Mouse (Mus musculus) thymus, postnatal 36 days (tissue): ENCODE measurements around the gene Nipal1.
A peak's percentile ranks its signal among the peaks of the same experiment; 100 is the strongest.

Experiments used
- DNase-seq, 2 experiments: peaks; one replicate each; pipeline ENCODE4 v3.0.0; 2022; ENCODE audit warnings: mixed read lengths in 2 of 2

Gene Nipal1

DNA sequence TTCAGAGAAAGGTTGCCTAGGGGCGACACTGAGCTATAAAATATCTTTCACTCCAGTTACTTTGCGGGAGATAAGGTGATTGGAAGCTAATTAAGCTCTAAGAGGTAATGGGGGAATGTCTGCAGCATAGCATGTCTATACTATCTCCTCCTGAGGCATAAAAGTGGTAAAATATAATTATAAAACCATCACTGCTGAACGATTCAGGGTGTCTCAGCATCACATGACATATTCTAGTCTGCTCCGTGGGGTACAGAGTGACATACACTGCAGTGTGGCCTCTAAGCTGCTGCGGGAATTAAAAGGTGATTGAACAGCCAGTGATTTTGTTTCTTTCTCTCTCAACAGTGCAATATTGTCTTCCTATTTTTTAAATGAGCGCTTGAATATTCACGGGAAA lies 18.8 kb downstream of the Nipal1 start:
- no peak for DNase-seq

DNA sequence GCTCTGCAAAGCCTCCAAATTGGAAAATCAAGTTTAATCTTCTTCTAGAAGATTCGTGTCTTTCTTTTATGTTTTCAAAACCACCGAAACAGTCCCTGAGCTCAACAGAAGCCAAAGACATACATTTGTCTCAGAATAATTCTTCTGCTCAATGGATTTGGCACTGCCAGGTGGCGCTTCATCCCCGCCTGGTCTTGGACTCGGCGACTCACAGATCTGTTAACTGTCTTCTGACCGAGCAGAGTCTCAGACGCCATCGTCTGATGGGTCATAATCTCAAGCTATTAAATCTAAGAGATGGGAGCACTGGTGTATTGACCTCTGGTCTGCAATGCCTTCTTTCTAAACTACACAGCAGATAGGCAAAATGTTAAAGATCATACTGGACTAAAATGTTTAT lies 20.8 kb downstream of the Nipal1 start:
- DNase-seq = no peak

- DNase-seq = no peak
These were observed 23.6 kb downstream of the Nipal1 start for GRCm38 (mm10) chr5:72671017-72671699.

DNA sequence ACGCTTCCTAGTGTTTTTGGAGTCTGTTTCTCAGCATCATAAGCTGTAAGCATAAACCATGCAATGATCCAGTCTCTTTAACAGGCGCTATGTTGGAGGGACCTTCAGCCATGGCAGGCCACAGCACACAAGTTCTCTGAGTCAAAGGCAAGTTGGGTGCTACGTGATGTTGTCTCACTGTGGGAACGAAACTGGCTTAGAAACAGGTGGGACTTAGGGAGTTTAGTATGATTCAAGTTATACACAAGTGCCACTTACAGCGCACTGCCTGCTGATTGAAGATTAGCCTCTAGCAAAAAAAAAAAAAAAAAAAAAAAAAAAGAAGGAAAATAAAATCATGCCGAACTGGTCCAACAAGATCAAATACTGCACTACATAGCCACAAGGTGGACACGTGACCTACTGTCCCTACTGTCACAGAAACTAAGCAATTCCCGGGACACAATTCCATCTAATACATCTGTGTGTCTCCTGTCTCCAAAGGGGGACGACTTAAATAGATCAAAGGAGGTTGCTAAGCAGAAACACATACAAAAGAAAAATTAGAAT lies 27.5 kb downstream of the Nipal1 start:
- no peak for DNase-seq

DNA sequence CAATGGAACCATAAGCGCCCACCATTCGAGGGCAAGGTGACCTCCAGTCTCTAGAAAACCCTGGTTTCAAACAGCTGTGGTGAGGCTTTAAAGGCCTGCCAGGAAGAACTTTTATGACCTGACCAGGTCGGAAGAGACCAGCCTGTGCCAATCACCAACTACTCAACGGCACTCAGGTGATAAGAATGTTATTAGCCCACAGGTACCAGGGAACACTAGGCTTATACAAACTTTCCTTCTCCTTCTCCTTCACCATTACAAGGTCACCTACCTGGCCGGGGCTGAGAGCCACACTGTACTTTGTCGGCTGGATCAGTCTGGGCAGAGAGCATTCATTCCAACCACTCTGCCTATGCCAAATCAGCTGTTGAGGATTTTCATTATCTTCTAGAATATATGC lies 33.9 kb downstream of the Nipal1 start:
- DNase-seq = no peak

- no peak for DNase-seq
These were observed 42.0 kb downstream of the Nipal1 start for GRCm38 (mm10) chr5:72689556-72689955.

- DNase-seq = no peak
These were observed 42.9 kb downstream of the Nipal1 start for GRCm38 (mm10) chr5:72690516-72690915.

DNA sequence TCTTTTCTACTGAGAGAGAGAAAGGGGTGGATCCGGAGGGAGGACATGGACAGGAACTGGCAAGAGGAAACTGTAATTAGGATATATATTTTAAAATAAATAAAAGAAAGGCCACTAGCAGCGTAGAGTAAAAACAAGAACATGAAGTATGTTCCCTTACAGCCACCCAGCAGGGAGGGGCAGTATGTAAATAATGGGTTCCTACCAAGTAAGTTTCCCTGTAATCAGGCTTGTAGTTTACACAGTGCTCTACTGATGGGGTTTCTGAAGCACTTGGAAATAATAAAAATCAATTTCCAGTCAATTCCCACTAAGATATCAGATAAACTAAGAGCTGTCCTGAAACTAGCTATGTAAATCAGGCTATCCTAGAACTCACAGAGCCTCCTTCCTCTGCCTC lies 47.1 kb downstream of the Nipal1 start:
- DNase-seq = no peak

GRCm38 (mm10) chr5:72696491-72696890 lies 48.9 kb downstream of the Nipal1 start:
- DNase-seq = no peak

DNA sequence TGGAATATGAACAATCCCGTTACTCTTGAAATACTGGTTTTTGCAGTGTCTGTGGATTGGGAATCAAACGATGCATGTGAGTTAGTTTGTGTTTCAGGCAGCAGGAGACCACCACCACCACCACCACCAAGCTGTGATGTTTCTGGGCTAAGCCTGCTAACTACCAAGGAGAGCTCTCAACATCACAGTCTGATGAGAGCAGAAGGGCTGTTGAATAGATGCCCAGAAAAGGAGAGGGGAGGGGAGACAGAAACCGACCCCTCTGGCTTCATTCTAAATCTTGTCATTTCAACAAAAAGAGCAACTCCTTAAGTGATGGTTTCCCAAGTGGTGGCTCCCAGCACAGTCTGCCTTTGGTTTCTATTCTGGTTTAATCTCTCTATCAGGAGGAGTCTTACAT lies 50.7 kb downstream of the Nipal1 start:
- DNase-seq = no peak

GRCm38 (mm10) chr5:72698818-72699499 lies 51.4 kb downstream of the Nipal1 start:
- no peak for DNase-seq

- DNase-seq = no peak
These were observed 51.9 kb downstream of the Nipal1 start for GRCm38 (mm10) chr5:72699500-72699818.

- DNase-seq = no peak
These were observed 54.6 kb downstream of the Nipal1 start for GRCm38 (mm10) chr5:72702202-72702601.

DNA sequence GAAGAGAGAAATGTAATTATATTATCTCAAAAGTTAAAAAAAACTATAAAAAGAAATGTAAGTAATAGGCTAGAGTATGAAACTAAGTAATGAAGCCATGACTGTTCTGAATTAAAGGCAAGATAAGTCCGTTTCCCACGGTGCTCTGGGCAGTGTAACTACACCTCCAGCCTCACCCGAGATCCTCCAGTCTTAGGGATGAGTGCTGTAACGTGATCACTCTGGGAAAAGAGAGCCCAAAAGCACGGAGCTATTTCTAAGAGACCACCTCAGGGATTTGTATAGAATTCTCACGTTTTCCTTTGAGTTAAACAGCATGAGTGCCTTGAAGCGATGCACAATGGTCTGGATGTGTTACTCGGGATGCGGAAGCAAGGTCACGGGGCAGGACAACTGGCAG lies 58.5 kb downstream of the Nipal1 start:
- DNase-seq = no peak

DNA sequence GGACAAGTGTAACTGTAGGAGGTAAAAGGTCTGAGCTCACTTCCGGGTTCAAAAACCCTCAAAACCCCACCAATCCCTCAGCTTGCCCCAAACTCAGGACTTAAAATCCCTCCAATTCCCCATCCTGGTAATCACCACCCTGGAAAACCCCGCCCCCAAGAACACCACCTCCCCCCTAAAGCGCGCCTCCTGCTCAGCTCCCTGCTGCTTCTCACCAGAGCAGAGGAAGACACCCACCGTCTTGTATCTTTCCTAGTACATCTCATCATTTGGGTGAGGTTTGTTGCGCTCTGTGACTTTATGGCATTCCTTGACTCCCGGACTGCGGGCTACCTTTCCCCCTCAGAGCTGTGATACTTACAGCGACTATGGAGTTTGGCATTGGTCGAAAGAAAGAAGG lies 59.1 kb downstream of the Nipal1 start:
- no peak for DNase-seq

DNA sequence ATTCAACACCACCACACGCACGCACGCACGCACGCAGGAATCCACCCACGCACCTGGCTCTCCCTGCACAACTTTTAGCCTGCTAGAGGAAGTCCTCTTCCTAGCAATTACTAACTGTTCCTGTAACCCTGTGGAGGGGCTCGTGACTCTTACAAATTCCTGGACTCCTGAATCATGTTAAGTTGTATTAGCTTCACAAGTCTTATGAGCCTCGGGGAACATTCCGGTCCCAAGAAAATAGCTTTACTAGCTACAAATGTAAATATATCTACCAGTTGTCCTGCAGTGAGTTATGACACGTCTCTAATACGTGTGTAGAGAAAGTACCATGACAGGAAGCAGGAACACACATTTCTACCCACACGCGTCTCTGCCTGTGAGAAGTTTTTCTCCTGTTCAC lies 61.9 kb downstream of the Nipal1 start:
- no peak for DNase-seq

GRCm38 (mm10) chr5:72709976-72710375 lies 62.4 kb downstream of the Nipal1 start:
- no peak for DNase-seq

GRCm38 (mm10) chr5:72710572-72711278 lies 63.1 kb downstream of the Nipal1 start:
- DNase-seq = peak; percentile 45 to 59

DNA sequence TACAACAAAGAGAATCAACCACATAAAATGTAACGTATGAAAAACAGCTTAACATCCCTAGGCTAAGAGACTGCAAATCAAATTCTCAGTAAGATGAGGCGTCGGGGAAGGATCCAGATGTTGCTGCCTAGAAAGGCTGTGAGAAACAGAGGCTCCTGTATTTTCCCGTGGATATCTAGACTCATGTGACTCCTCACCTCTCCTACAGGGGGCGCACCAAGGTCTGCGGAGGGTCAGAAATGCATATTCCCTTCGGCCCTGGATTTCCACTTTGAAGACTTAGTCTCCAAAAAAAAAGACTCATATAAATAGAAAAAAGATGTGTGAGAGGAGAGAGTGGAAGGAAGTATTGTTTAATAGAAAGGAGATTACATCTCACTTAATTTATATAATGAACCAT lies 73.0 kb downstream of the Nipal1 start:
- DNase-seq = peak; percentile 19 to 25
